Mouse (Mus musculus) T-helper 1 cell (primary cell): ENCODE results near the gene Gm10272.
"Not testable (repeated sequence)": the region's sequence is repeated elsewhere in the genome, so short reads cannot be mapped to it uniquely, and the experiment has no call there.

Source experiments
- in situ Hi-C: fragments of 300-600 bp; cut with MboI, MseI; formaldehyde crosslinking; loops from one replicate; pipeline ENCODE4 v1.15.1; 2025; ENCODE audit warnings: high pct_unique_total_duplicates

Gm10272 gene

DNA sequence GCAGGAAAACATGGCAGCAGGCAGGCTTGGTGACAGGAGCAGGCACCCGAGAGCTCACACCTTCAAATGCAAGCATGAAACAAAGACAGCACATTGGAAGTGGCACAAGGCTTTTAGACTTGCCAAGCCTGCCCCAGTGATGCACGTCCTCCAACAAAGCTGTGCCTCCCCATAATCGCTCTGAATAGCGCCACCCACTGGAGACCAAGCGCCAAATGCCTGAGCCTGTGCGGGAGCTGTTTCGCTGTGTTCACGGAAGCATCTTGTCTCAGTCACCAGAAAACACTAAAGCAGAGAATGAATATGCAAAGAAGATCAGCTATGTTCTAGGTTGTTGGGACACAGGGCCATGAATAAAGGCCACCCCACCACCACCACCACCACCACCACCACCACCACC lies 18.4 kb downstream of the Gm10272 start:
- in situ Hi-C loops, result loop anchor here (25.0 kb wide), 1 partner anchor 1012 kb away; no protein-coding TSS in a partner anchor

- in situ Hi-C loops, result no loop called here
Observed at GRCm38 (mm10) chr10:77726186-77726585, 19.8 kb downstream of the Gm10272 start, which contains the start of gene Gm10100. Gm10100 (plus strand) TSS chr10:77726486.

GRCm38 (mm10) chr10:77728280-77728679 lies 21.9 kb downstream of the Gm10272 start:
- in situ Hi-C loops, result no loop called here

DNA sequence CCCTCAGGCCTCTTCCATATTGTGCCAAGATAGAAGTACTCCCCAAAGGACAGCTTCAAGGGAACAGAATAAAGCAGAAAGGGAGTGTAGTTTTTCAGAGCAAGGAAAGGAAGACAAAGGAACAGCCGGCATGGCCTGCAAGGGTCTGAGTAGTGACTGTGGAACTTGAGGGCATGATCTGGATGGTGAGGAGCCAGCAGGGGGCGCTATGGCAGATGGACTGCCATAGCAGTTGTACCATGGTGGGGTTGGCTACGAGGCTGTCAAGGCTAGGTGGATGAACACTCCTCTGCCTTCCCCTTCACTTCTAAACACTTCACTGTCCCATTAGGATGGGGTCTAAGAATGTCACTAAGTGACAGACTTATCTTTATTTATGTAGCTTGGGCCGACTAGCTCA lies 22.8 kb downstream of the Gm10272 start:
- in situ Hi-C loops, result no loop called here

DNA sequence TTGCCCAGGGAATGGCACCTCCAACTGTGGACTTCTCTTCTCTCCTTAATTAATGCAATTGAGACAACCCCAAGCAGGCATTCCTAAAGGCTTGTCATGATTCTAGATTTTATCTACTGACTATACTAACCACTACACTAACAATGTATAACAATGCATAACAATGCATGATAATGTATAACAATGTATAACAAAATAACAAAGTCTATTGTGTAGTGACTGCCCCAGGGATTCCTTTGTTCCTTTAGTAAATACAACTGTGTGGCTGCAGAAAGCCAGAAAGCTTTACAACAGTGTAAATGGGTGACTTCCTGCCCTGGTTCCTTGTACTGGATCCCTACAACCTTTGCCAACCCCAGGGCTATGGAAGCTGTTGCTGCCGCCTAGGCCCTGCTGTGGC lies 29.5 kb downstream of the Gm10272 start:
- in situ Hi-C loops, result no loop called here

DNA sequence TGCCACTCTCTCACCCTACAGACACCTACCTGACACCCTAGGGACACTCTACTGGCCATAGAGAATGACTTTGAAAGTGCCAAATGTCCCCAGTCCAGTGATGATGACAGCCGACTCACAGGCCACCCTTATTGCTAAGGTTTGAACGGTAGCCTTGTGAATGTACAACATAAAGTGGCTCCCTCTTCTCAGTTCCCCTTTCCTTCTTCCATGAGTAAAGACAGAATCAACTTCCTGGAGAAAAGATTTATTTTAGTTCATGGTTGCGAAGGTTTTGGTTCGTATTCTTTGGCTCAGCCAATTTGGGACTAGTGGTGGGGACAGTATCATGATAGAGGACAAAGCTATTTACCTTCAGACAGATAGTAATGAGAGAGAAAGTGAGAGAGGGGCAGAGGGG lies 32.5 kb downstream of the Gm10272 start:
- in situ Hi-C loops, result no loop called here

- in situ Hi-C loops, result not testable (repeated sequence)
Observed at GRCm38 (mm10) chr10:77741924-77742688, 35.7 kb downstream of the Gm10272 start, which contains the start of gene Gm18596. Gm18596 (minus strand) TSS chr10:77742638.

- in situ Hi-C loops, result not testable (repeated sequence)
Observed at GRCm38 (mm10) chr10:77750686-77751085, 44.3 kb downstream of the Gm10272 start.

GRCm38 (mm10) chr10:77751254-77751653 lies 44.8 kb downstream of the Gm10272 start, which contains the start of gene Gm9736:
Gm9736 (minus strand) TSS chr10:77751354.
- in situ Hi-C loops, result not testable (repeated sequence)

GRCm38 (mm10) chr10:77752312-77752711 lies 45.9 kb downstream of the Gm10272 start:
- in situ Hi-C loops, result not testable (repeated sequence)

DNA sequence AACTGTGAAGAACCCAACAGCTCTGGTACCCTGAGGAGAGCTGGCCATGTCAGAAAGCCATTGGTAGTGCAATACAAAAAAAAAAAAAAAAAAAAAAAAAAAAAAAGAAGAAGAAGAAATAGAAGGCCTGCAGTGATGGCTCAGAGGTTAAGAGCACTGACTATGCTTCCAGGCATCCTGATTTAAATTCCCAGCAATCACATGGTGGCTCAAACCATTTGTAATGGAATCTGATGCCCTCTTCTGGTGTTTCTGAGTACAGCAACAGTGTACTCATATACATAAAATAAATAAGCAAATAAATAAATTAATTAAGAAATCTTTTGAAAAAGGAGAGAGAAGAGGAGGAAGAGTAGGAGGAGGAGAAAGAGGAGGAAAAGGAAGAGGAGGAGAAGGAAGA lies 47.0 kb downstream of the Gm10272 start:
- in situ Hi-C loops, result no loop called here
